Mouse (Mus musculus) myocyte (in vitro differentiated cells): ENCODE results near the gene Vwa5a. TPM values are rescaled to one million over a fixed set of nuclear protein-coding genes. Genes with fewer than 3 reads are reported as not detected.

Source experiments
- H3K27me3 ChIP-seq: one replicate; pipeline ENCODE4 v1.6.1; 2011; ENCODE audit not compliant: control insufficient read depth, insufficient read depth, insufficient read length
- H3K36me3 ChIP-seq: one replicate; pipeline ENCODE4 v1.6.1; 2011; ENCODE audit not compliant: control insufficient read depth, insufficient read depth
- H3K4me2 ChIP-seq: one replicate; pipeline ENCODE4 v1.6.1; 2011; ENCODE audit warnings: low read depth, control low read depth
- H3K4me3 ChIP-seq: one replicate; pipeline ENCODE4 v1.5.1; 2011; ENCODE audit warnings: mild to moderate bottlenecking, control low read depth, moderate library complexity
- H3K79me2 ChIP-seq: one replicate; pipeline ENCODE4 v1.6.1; 2011; ENCODE audit not compliant: control insufficient read depth, insufficient read depth
- H3ac ChIP-seq: one replicate; pipeline ENCODE4 v1.6.1; 2011; ENCODE audit not compliant: control insufficient read depth, insufficient read length
- CEBPB ChIP-seq: IDR thresholded peaks from 2 replicates; pipeline ENCODE4 v1.6.1; 2011; ENCODE audit warnings: mild to moderate bottlenecking, moderate library complexity; ENCODE audit not compliant: poor library complexity, insufficient read depth, severe bottlenecking
- E2F4 ChIP-seq: IDR thresholded peaks from one replicate; pipeline ENCODE4 v1.6.1; 2011; ENCODE audit warnings: mild to moderate bottlenecking, control low read depth, moderate library complexity; ENCODE audit not compliant: insufficient read depth
- MYOD1 ChIP-seq, 3 experiments: IDR thresholded peaks; one replicate each; pipeline ENCODE4 v1.6.1; 2011; ENCODE audit warnings: control low read depth in 2 of 3, low read depth in 2 of 3, mild to moderate bottlenecking in 2 of 3, moderate library complexity in 1 of 3; ENCODE audit not compliant: insufficient read length in 2 of 3, control insufficient read depth in 1 of 3
- MYOG ChIP-seq, 3 experiments: IDR thresholded peaks; one replicate each; pipeline ENCODE4 v1.6.1; 2011; ENCODE audit warnings: control low read depth in 2 of 3, low read depth in 2 of 3, mild to moderate bottlenecking in 2 of 3; ENCODE audit not compliant: insufficient read length in 2 of 3, control insufficient read depth in 1 of 3, insufficient read depth in 1 of 3
- POLR2A ChIP-seq: IDR thresholded peaks from one replicate; pipeline ENCODE4 v1.6.1; 2011; ENCODE audit warnings: low read depth, mild to moderate bottlenecking, control low read depth, moderate library complexity; ENCODE audit not compliant: insufficient read length
- REST ChIP-seq: IDR thresholded peaks from one replicate; pipeline ENCODE4 v1.6.1; 2011; ENCODE audit warnings: mild to moderate bottlenecking, control low read depth, moderate library complexity; ENCODE audit not compliant: insufficient read depth, insufficient read length
- TCF12 ChIP-seq: IDR thresholded peaks from one replicate; pipeline ENCODE4 v1.6.1; 2011; ENCODE audit warnings: mild to moderate bottlenecking, control low read depth; ENCODE audit not compliant: poor library complexity, insufficient read depth, severe bottlenecking
- TCF3 ChIP-seq: IDR thresholded peaks from one replicate; pipeline ENCODE4 v1.6.1; 2011; ENCODE audit warnings: low read depth, control low read depth; ENCODE audit not compliant: insufficient read length
- USF1 ChIP-seq: IDR thresholded peaks from one replicate; pipeline ENCODE4 v1.6.1; 2011; ENCODE audit warnings: low read depth, mild to moderate bottlenecking, control low read depth, moderate library complexity
- polyA plus RNA-seq: library from polyadenylated mRNA; unstranded; fragments of >200 nt; fragmentation: generic; extraction: Trizol; gene quantifications from one replicate; pipeline ENCODE4 v1.2.1, GENCODE M21; 2012; ENCODE audit warnings: missing spikeins

Vwa5a gene
- polyA plus RNA-seq, 1 experiment = 10.3 TPM

- TF ChIP-seq CEBPB = no peak
- TF ChIP-seq USF1 = no peak
- TF ChIP-seq POLR2A = no peak
- no peak for TF ChIP-seq TCF3
- TF ChIP-seq TCF12 = no peak
- no peak for TF ChIP-seq REST
- no peak for TF ChIP-seq MYOG (IDR thresholded peaks at IDR 0.05; ENCODE audit: control insufficient read depth in 1 of 3, insufficient read depth in 1 of 3, insufficient read length in 2 of 3, low read depth in 2 of 3)
- TF ChIP-seq MYOD1 (IDR thresholded peaks at IDR 0.05; ENCODE audit: control insufficient read depth in 1 of 3, insufficient read length in 2 of 3, low read depth in 2 of 3) = no peak
- TF ChIP-seq E2F4 = no peak
- H3K4me2 ChIP-seq = no peak overlapping the region
Measured at GRCm38 (mm10) chr9:38792689-38793088, 74.6 kb downstream of the Vwa5a start.

More at GRCm38 (mm10) chr9:38792689-38793088, 74.6 kb downstream of the Vwa5a start:
- no peaks in the 10 kb centered on the region for H3K27me3 ChIP-seq
- no peaks in the 10 kb centered on the region for H3K36me3 ChIP-seq
- H3ac ChIP-seq = no peak overlapping the region
- no peaks in the 10 kb centered on the region for H3K79me2 ChIP-seq
- no peak overlapping the region for H3K4me3 ChIP-seq

Other genes starting within 250 kb of the Vwa5a start
- gene Olfr905, start 247.2 kb upstream of the Vwa5a start, polyA plus RNA-seq = not detected
- gene Olfr906, start 231.2 kb upstream of the Vwa5a start, polyA plus RNA-seq = not detected
- gene Olfr907, start 222.5 kb upstream of the Vwa5a start, polyA plus RNA-seq = not detected
- not detected for gene Olfr911-ps1, start 196.7 kb upstream of the Vwa5a start, polyA plus RNA-seq
- gene Olfr910, start 180.4 kb upstream of the Vwa5a start, polyA plus RNA-seq = not detected
- not detected for gene Olfr912, start 138.1 kb upstream of the Vwa5a start, polyA plus RNA-seq
- gene Olfr913, start 125.5 kb upstream of the Vwa5a start, polyA plus RNA-seq = not detected
- not detected for gene Olfr914, start 113.2 kb upstream of the Vwa5a start, polyA plus RNA-seq
- not detected for gene Olfr916, start 58.4 kb upstream of the Vwa5a start, polyA plus RNA-seq
- gene Olfr917, start 52.4 kb upstream of the Vwa5a start, polyA plus RNA-seq = not detected
- not detected for gene Olfr918, start 43.7 kb upstream of the Vwa5a start, polyA plus RNA-seq
- not detected for gene Olfr919, start 14.6 kb upstream of the Vwa5a start, polyA plus RNA-seq
- not detected for gene Olfr920, start 34.0 kb downstream of the Vwa5a start, polyA plus RNA-seq
- gene Olfr921, start 54.8 kb downstream of the Vwa5a start, polyA plus RNA-seq = not detected
- not detected for gene Olfr922, start 96.3 kb downstream of the Vwa5a start, polyA plus RNA-seq
- gene Olfr923, start 108.3 kb downstream of the Vwa5a start, polyA plus RNA-seq = not detected
- gene Olfr924, start 126.2 kb downstream of the Vwa5a start, polyA plus RNA-seq = not detected
- gene Olfr26, start 136.8 kb downstream of the Vwa5a start, polyA plus RNA-seq = not detected
- not detected for gene Olfr926, start 158.9 kb downstream of the Vwa5a start, polyA plus RNA-seq
- gene Olfr930, start 211.5 kb downstream of the Vwa5a start, polyA plus RNA-seq = not detected